Mouse (Mus musculus) layer of hippocampus, adult 18-20 months (tissue): Measurements from ENCODE around the gene Dppa5a. TPM values are rescaled to one million over a fixed set of nuclear protein-coding genes. Genes with fewer than 3 reads are reported as not detected.
A peak's percentile ranks its signal among the peaks of the same experiment; 100 is the strongest.
"Not testable (repeated sequence)": the region's sequence is repeated elsewhere in the genome, so short reads cannot be mapped to it uniquely, and the experiment has no call there.

Experiments used
- DNase-seq, 2 experiments: peaks; one replicate each; pipeline ENCODE4 v3.0.0; 2022; ENCODE audit warnings: low spot score in 2 of 2
- long read RNA-seq: library from polyadenylated mRNA; stranded (forward); transcript quantifications from one replicate; pipeline ENCODE4 v2.0.0, GENCODE M21; 2021
- total RNA-seq, 2 experiments: library from RNA; stranded (reverse); gene quantifications; 2 replicates each; pipeline ENCODE4 v1.2.3; 2021

Dppa5a gene
- not detected for total RNA-seq
- long read RNA-seq, result 0 reads

GRCm38 (mm10) chr9:78367959-78368358 is at the start of gene Dppa5a:
TSS of gene Dppa5a (minus strand) at chr9:78368177.
- DNase-seq, result not testable (repeated sequence)

GRCm38 (mm10) chr9:78401596-78401995 is 33.6 kb upstream of the Dppa5a start:
- DNase-seq, result no peak

DNA sequence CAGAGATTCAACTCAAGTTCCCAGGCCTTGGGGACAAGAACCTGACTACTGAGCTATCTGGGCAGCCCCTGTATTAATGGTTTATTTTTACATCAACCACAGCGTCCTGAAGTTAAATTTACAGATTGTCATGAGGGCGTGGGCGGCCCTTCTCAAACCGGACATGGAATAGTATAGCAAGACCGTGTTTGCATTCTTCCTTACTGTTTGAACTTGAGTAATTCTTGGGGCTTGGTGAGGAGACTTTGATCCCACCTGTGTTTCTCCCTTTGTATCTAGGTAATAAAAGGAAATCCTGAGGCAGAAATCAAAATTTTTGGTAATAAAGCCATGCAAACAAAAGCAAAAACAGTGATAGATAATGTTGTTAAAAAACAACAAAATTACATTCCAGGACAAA is 32.6 kb upstream of the Dppa5a start:
- no peak for DNase-seq

DNA sequence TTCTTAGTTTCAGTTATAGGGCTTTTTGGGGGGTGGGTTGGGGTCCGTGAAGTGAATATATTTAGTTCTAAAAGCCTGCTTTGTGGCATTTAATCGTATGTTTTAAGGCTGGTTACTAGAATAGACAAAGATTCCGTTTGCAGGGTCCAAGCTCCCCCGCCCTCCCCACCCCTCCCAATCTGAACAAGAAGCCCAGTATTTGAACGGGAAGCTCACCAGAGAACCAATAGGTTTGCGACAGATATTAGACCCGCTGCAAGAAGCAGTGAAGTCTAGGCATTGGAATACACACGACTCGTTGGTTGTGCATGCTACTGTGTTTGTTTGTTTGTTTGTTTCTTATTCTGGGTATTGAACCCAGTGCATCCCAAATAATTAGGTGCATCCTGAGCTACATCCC is 28.5 kb upstream of the Dppa5a start:
- DNase-seq, result no peak

- DNase-seq, result peak in 1 of 2 experiments; percentile 9
These were observed 27.8 kb upstream of the Dppa5a start, which contains the start of gene Ddx43 for GRCm38 (mm10) chr9:78395630-78396351. TSS of gene Ddx43 (plus strand) at chr9:78395777.

DNA sequence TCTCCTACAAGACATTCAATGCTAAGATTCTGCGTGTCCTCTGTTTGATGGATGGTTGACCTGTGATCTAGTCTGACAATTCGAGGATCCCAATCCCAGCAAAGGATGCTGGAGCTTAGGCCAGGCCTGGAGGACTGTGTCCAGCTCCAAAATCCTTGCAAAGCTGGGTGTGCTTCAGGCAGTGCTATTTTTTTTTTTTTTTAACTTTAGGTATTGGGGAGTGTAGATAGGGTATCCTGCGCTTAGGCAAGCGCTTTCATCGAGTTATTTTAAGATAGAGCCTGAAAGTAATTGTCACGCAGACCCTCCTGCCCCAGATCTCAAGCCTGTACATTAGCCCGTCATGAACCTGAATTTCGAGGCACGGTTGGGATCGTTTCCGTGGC is 27.3 kb upstream of the Dppa5a start:
- no peak for DNase-seq

DNA sequence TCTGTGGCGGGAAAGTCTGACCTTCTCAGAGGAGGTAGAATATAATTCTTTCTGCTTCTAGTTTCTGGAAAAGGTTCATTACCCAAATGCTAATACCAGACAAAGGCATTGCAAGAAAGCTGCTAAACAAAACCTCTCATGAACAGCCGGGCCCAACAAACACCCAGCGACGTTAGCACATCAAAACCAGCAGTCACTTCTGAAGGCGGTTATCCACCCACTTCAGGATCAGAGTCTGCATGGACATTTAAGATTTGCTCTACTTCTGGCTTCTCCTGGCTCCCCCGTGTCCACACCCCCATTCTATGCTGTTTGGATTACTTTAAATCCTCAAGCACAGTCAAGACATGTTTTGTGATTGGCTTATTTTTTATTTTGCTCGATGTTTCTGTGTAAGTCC is 26.6 kb upstream of the Dppa5a start:
- no peak for DNase-seq

- DNase-seq, result no peak
These were observed 25.8 kb upstream of the Dppa5a start for GRCm38 (mm10) chr9:78393741-78394140.

DNA sequence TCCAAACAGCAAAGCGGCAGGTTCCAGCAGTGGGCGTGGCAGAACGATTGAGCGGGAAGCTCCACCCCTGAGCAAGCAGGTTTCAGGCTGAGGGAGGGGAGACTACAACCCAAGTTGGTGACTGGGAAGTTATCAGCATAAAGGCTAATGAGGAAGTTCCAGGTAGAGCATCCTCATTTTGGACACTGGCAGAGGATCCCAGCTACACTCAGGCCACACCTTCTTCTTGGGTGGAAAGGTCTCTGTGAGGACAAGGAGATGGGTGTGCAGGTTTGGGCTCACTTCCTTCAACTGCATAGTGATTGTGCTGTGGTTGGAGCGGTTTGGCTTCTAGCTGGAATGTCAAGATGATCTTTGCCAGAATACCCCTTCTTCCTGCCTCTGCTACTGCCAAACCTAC is 22.0 kb upstream of the Dppa5a start:
- no peak for DNase-seq

GRCm38 (mm10) chr9:78386947-78387346 is 19.0 kb upstream of the Dppa5a start:
- DNase-seq, result no peak

- no peak for DNase-seq
These were observed 17.9 kb upstream of the Dppa5a start for GRCm38 (mm10) chr9:78385893-78386292.

GRCm38 (mm10) chr9:78378113-78378785 is 10.3 kb upstream of the Dppa5a start, which contains the start of gene Ooep:
TSS of gene Ooep (minus strand) at chr9:78378725.
- peak in 1 of 2 experiments; percentile 27 for DNase-seq

DNA sequence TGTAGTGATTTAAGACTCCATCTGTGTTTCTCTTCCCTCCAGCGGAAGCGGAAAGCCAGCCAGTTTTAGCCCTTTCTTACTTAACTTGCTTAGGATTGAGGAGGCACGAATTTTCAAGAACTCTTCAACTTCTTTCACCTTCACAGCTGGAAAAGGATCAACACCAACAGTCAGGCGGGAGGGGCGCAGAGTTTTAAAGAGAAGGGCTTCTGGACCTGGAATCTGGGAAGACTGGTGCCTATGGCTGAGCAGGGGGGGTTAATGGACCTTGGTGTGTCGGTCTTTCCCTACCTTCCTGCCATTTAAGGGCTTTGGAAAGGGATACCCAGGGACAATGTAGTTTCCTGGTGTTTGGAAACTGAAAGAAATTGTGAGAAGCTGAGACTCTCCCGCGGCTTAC is 9.6 kb upstream of the Dppa5a start:
- DNase-seq, result no peak

GRCm38 (mm10) chr9:78375486-78375885 is 7.5 kb upstream of the Dppa5a start:
- DNase-seq, result no peak

DNA sequence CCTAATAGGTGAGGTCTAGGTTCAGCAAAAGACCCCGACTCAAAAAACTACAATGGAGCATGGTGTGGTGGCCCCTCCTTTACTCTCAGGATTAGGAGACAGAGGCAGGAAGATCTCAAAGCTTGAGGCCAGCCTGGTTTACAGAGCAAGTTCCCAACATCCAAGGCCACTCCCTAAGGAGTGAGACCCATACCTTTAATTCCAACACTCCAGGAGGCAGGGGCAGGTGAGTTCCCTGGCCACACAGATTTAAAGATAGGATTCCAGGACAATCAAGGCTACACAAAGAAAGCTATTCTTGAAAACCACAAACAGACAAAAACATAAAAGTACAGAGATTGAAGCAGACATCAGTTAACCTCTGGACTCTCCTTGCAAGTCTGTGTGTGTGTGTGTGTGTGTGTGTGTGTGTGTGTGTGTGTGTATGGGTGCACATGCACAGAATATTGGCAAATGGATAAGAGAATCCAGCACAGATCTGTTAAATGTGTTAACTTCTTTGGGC is 7.0 kb upstream of the Dppa5a start:
- DNase-seq, result no peak

- DNase-seq, result no peak
These were observed 6.4 kb upstream of the Dppa5a start for GRCm38 (mm10) chr9:78374397-78374796.

DNA sequence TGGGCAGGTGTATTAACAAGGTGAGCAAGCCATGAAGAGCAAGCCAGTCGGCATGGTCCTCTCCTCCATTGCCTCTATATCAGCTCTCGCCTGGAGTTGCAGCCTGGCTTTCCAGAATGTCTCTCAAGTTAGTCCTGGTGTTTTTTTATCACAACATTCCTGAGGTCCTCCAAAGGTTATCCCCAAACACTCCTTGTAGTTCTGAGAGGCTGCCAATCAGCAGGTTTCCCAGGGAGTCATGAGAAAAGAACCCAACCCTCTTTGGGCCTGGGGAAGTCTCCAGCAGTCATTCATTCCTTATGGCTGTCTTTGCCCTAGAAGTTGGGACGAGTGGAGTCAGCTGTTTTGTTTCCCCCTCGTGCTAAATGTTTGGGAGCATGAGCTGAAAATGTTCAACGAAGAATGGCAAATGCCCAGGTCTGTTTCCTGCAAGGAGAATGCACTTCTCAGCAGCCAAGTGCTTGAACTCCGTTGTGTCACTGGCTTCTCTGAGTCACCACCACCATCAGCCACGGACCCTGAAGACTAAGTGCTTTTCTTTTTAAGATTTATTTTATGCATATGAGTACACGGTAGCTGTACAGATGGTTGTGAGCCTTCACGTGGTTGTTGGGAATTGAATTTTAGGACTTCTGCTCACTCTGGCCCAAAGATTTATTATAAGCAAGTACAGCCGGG is 5.0 kb upstream of the Dppa5a start:
- DNase-seq, result no peak

DNA sequence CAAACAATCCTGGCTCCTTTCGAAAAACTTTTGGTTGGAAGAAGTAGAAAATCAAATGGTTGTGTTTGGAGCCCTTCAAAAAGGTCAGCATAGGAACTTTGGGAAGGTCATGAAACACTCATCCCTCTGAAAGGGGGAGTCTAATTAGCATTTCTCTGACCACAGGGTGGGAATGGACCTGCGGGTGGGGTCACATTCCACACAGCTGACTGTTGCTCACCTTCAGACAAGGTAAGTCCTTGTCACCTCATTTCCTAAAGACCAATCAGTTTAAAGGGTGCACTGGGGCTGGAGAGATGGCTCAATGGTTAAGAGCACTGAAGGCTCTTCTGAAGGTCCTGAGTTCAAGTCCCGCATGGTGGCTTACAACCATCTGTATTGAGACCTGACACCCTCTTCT is 3.5 kb upstream of the Dppa5a start:
- no peak for DNase-seq

GRCm38 (mm10) chr9:78369786-78370185 is 1.8 kb upstream of the Dppa5a start:
- DNase-seq, result no peak

DNA sequence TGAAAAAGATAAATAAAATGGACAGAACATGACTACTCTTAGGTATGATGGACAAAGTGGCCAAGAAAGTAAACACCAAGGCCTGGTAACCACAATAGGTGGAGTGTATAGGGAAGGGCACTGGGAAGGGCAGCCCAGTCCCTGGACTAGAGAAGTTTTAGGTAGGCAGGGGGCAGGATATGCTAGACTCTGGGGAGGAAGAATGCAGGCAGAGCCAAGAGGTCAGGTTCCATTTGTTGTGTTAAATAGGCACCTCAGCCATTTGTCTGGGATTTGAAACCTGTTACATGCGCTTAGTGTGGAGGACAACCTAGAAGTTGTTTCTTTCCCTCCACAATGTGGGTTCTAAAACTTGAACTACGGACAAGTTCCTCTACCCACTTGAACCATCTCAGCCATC is 1.4 kb upstream of the Dppa5a start:
- DNase-seq, result no peak

DNA sequence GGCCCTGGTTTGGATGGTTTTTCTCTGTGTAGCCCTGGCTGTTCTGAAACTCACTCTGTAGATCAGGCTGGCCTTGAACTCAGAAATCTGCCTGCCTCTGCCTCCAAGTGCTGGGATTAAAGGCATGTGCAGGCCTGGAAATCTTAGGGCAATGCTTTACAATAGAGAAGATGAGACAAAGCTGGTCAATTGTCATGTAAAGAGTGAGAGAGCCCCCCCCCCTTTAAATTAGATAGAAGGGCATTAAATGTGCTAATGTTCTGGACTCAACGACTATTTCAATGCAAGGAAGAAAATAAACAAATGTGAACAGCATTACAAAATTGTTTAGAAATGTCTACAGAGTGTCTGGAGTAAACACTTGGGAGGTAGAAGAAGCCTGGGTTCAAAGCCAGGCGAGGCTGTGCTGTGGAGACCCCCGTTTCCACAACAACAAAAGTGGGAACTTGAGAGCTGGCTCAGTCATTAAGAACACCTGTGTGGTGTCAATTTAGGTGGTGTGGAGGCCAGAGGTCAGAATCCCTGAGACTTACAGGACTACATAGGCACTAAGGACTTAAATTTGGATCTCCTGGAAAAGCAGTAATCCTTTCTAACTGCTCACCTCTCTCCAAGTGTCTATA is 805 bp upstream of the Dppa5a start:
- DNase-seq, result no peak
